Comparison of ENCODE assay signal across 8 mouse cellular contexts in the genomic region with DNA sequence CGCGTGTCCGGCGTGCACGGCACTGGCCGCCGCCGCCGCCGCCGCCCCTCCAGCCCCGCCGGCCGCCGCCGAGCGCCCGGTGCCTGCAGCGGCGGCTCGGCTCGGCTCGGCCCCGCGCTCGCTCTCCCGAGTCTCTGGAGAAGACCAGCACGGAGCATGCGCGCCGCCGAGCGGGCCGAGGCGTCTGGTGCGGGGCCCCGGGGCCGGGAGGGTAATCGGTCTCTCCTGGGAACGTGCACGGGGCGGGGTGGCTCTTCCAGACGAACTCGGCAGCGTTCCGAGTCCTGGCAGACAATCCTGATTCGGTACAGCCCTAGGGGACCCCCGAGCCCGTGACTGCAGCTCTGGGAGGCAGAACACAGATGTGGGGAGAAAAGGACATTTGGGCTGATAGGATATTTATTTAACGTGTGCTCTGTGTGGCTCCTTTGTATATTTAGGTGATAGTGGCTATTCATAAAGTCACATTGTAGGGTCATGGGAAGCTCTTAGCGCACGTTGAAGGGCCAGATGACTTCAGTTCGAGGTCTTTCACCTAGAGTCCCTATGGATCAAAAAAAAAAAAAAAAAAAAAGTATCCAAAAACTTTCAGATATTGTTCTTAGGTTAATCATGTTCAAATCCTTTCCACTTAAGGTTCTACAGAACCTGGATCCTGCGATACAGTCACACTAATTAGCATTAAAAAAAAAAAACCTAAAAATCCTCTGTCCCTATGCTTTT. TPM values are rescaled to one million over a fixed set of nuclear protein-coding genes. Genes with fewer than 3 reads are reported as not detected.
DNase-seq lines count a peak whose midpoint lies in the region; ATAC-seq and TF ChIP-seq lines count a peak whose summit lies in the region.

No protein-coding gene starts in this region.

- H3K4me1 ChIP-seq in brown adipose tissue, adult 24 weeks (ENCODE audit: control insufficient read depth, insufficient read depth, insufficient read length, low read length) = peaks cover 5% of the 10 kb centered on the region; the same call in 1 of the 2 replicates
- H3K4me1 ChIP-seq in heart, embryonic 13.5 days = peaks cover 28% of the 10 kb centered on the region
- peaks cover 3 to 15% of the 10 kb centered on the region in 2 experiments; a peak in 3 of 4 replicates for H3K4me1 ChIP-seq in liver, embryonic 14.5 days (replicated peaks; ENCODE audit: control insufficient read depth in 2 of 2, insufficient read depth in 2 of 2, low read length in 1 of 2)
- H3K4me1 ChIP-seq in neural tube, embryonic 11.5 days (ENCODE audit: control insufficient read depth, insufficient read depth, low read length) = peaks cover 4% of the 10 kb centered on the region; the same call in 1 of the 2 replicates
- peaks cover 16% of the 10 kb centered on the region for H3K4me1 ChIP-seq in stomach, embryonic 16.5 days (ENCODE audit: control insufficient read depth, insufficient read depth, low read length)

- TF ChIP-seq CTCF in liver, embryonic 14.5 days (IDR thresholded peaks at IDR 0.05; ENCODE audit: low read depth) = peak; percentile 39

- no peak for TF ChIP-seq EP300 in liver, embryonic 14.5 days (IDR thresholded peaks at IDR 0.05; ENCODE audit: low read depth)

- H3K4me3 ChIP-seq in brown adipose tissue, adult 24 weeks (ENCODE audit: insufficient read depth, low read depth, low read length) = peak overlapping the region; percentile 99
- peak overlapping the region; percentile 85 for H3K4me3 ChIP-seq in heart, embryonic 13.5 days
- H3K4me3 ChIP-seq in liver, embryonic 14.5 days (ENCODE audit: insufficient read depth in 1 of 2, low read depth in 2 of 2, low read length in 2 of 2) = peak overlapping the region; percentile 71 to 95
- peak overlapping the region; percentile 73 for H3K4me3 ChIP-seq in neural tube, embryonic 11.5 days (ENCODE audit: low read depth, low read length)
- H3K4me3 ChIP-seq in stomach, embryonic 16.5 days (replicated peaks; ENCODE audit: low read length) = peak overlapping the region; percentile 94

- 2% methylated on average over 45 of the region's 54 CpGs for WGBS in heart, embryonic 13.5 days
- WGBS in liver, embryonic 14.5 days (ENCODE audit: insufficient replicate concordance) = 1% methylated on average over 50 of the region's 54 CpGs
- under 1% methylated on average over 42 of the region's 54 CpGs for WGBS in neural tube, embryonic 11.5 days
- WGBS in stomach, embryonic 16.5 days = under 1% methylated on average over 48 of the region's 54 CpGs

- no peaks in the 10 kb centered on the region for H3K27me3 ChIP-seq in heart, embryonic 13.5 days (replicated peaks)
- no peaks in the 10 kb centered on the region for H3K27me3 ChIP-seq in liver, embryonic 14.5 days (ENCODE audit: control insufficient read depth, insufficient read depth, low read length)
- no peaks in the 10 kb centered on the region for H3K27me3 ChIP-seq in neural tube, embryonic 11.5 days (ENCODE audit: control insufficient read depth, insufficient read depth, low read length)
- no peaks in the 10 kb centered on the region for H3K27me3 ChIP-seq in stomach, embryonic 16.5 days (ENCODE audit: control insufficient read depth, insufficient read depth, low read length)

- H3K27ac ChIP-seq in brown adipose tissue, adult 24 weeks (replicated peaks; ENCODE audit: low read depth, low read length) = peak overlapping the region; percentile 89
- H3K27ac ChIP-seq in heart, embryonic 13.5 days (replicated peaks) = peak overlapping the region; percentile 98
- H3K27ac ChIP-seq in liver, embryonic 14.5 days = peak overlapping the region; percentile 78
- H3K27ac ChIP-seq in neural tube, embryonic 11.5 days (ENCODE audit: low read depth, low read length) = peak overlapping the region; percentile 97
- peak overlapping the region; percentile 99 for H3K27ac ChIP-seq in stomach, embryonic 16.5 days (ENCODE audit: low read length)

- DNase-seq in CD8-positive naive resting alpha-beta T cell, adult 2 months (ENCODE audit: low read depth in 2 of 2, low spot score in 2 of 2) = peak; percentile 51 to 57
- DNase-seq in kidney, postnatal 10 days = peak; percentile 92
- peak; percentile 68 to 76 (median 73) for DNase-seq in liver, embryonic 14.5 days (ENCODE audit: low read depth in 3 of 3, low spot score in 3 of 3)
- peak; percentile 91 for DNase-seq in neural tube, embryonic 11.5 days (ENCODE audit: low spot score)

- H3K36me3 ChIP-seq in heart, embryonic 13.5 days = no peaks in the 10 kb centered on the region
- H3K36me3 ChIP-seq in liver, embryonic 14.5 days (replicated peaks; ENCODE audit: control insufficient read depth, insufficient read depth, low read depth) = no peaks in the 10 kb centered on the region
- H3K36me3 ChIP-seq in neural tube, embryonic 11.5 days (ENCODE audit: control insufficient read depth, insufficient read depth, low read length) = no peaks in the 10 kb centered on the region
- H3K36me3 ChIP-seq in stomach, embryonic 16.5 days (ENCODE audit: control insufficient read depth, insufficient read depth, low read length) = no peaks in the 10 kb centered on the region

- peak overlapping the region; percentile 83 for H3K4me2 ChIP-seq in heart, embryonic 13.5 days
- H3K4me2 ChIP-seq in liver, embryonic 14.5 days (ENCODE audit: low read depth) = peak overlapping the region; percentile 74
- H3K4me2 ChIP-seq in neural tube, embryonic 11.5 days (ENCODE audit: low read depth) = peak overlapping the region; percentile 67
- H3K4me2 ChIP-seq in stomach, embryonic 16.5 days (ENCODE audit: low read depth, low read length) = peak overlapping the region; percentile 92

- no peaks in the 10 kb centered on the region for H3K9me3 ChIP-seq in heart, embryonic 13.5 days
- H3K9me3 ChIP-seq in liver, embryonic 14.5 days (ENCODE audit: control insufficient read depth, low read length) = no peaks in the 10 kb centered on the region
- H3K9me3 ChIP-seq in neural tube, embryonic 11.5 days (ENCODE audit: control insufficient read depth, low read length) = no peaks in the 10 kb centered on the region
- no peaks in the 10 kb centered on the region for H3K9me3 ChIP-seq in stomach, embryonic 16.5 days (replicated peaks; ENCODE audit: control insufficient read depth, low read length)

- H3K9ac ChIP-seq in heart, embryonic 13.5 days = peak overlapping the region; percentile 96
- H3K9ac ChIP-seq in liver, embryonic 14.5 days (replicated peaks) = peak overlapping the region; percentile 87
- peak overlapping the region; percentile 97 for H3K9ac ChIP-seq in neural tube, embryonic 11.5 days (ENCODE audit: low read length)
- H3K9ac ChIP-seq in stomach, embryonic 16.5 days (ENCODE audit: low read length) = peak overlapping the region; percentile 98

- ATAC-seq in erythroid progenitor cell, adult 5-6 weeks (replicated peaks; ENCODE audit: low FRiP score, poor library complexity, severe bottlenecking) = peak; percentile 81
- peak; percentile 84 for ATAC-seq in heart, embryonic 13.5 days (ENCODE audit: extremely low read depth, insufficient number of reproducible peaks, low FRiP score, low TSS enrichment)
- ATAC-seq in liver, embryonic 14.5 days (ENCODE audit: insufficient read depth) = peak; percentile 86
- ATAC-seq in neural tube, embryonic 11.5 days (ENCODE audit: insufficient read depth, low FRiP score, low TSS enrichment) = peak; percentile 90
- ATAC-seq in stomach, embryonic 16.5 days (ENCODE audit: insufficient read depth, low FRiP score) = peak; percentile 91

RNA-seq across cellular contexts. Expression of gene Sos2, which starts 0.6 kb away (rescaled TPM):
- 28.8 and 29.5 TPM in 2 replicates for polyA plus RNA-seq in brown adipose tissue, adult 24 weeks (2012; ENCODE audit: insufficient read depth, insufficient read length, missing spikeins)
- 38.6 and 77.5 TPM in 2 replicates for total RNA-seq in erythroid progenitor cell, adult 5-6 weeks (2015; ENCODE audit: low replicate concordance)
- 28.5 and 42.0 TPM in 2 replicates for total RNA-seq in erythroid progenitor cell, adult 5-6 weeks (2017; ENCODE audit: low replicate concordance)
- polyA plus RNA-seq in heart, embryonic 13.5 days (2015; fragmentation: Nextera tagmentation; extraction: Ambion mirVana) = 5.6 and 6.5 TPM in 2 replicates
- polyA plus RNA-seq in liver, embryonic 14.5 days (2012; rRNA removed) = 6.9 and 7.6 TPM in 2 replicates
- polyA plus RNA-seq in liver, embryonic 14.5 days (2014; fragmentation: Nextera tagmentation; extraction: Ambion mirVana) = 3.6 and 3.7 TPM in 2 replicates
- 10.1 and 14.5 TPM in 2 replicates for polyA plus RNA-seq in neural tube, embryonic 11.5 days (2014; fragmentation: Nextera tagmentation; extraction: Ambion mirVana)
- polyA plus RNA-seq in stomach, embryonic 16.5 days (2015; fragmentation: Nextera tagmentation; extraction: Ambion mirVana) = 8.2 and 11.8 TPM in 2 replicates

RNA-seq across cellular contexts. Expression of gene L2hgdh, which starts 42.4 kb away (rescaled TPM):
- polyA plus RNA-seq in brown adipose tissue, adult 24 weeks (2012; ENCODE audit: insufficient read depth, insufficient read length, missing spikeins) = 17.0 and 17.7 TPM in 2 replicates
- total RNA-seq in erythroid progenitor cell, adult 5-6 weeks (2015; ENCODE audit: low replicate concordance) = 3.2 and 8.8 TPM in 2 replicates
- total RNA-seq in erythroid progenitor cell, adult 5-6 weeks (2017; ENCODE audit: low replicate concordance) = 4.1 and 7.7 TPM in 2 replicates
- polyA plus RNA-seq in heart, embryonic 13.5 days (2015; fragmentation: Nextera tagmentation; extraction: Ambion mirVana) = 14.0 and 15.3 TPM in 2 replicates
- polyA plus RNA-seq in liver, embryonic 14.5 days (2012; rRNA removed) = 5.4 and 7.5 TPM in 2 replicates
- polyA plus RNA-seq in liver, embryonic 14.5 days (2014; fragmentation: Nextera tagmentation; extraction: Ambion mirVana) = 9.3 and 11.6 TPM in 2 replicates
- polyA plus RNA-seq in neural tube, embryonic 11.5 days (2014; fragmentation: Nextera tagmentation; extraction: Ambion mirVana) = 13.0 and 15.3 TPM in 2 replicates
- 18.3 and 21.7 TPM in 2 replicates for polyA plus RNA-seq in stomach, embryonic 16.5 days (2015; fragmentation: Nextera tagmentation; extraction: Ambion mirVana)

RNA-seq across cellular contexts. Expression of gene Atp5s, which starts 42.5 kb away (rescaled TPM):
- 27.5 and 41.6 TPM in 2 replicates for polyA plus RNA-seq in brown adipose tissue, adult 24 weeks (2012; ENCODE audit: insufficient read depth, insufficient read length, missing spikeins)
- total RNA-seq in erythroid progenitor cell, adult 5-6 weeks (2015; ENCODE audit: low replicate concordance) = 14.4 and 32.7 TPM in 2 replicates
- total RNA-seq in erythroid progenitor cell, adult 5-6 weeks (2017; ENCODE audit: low replicate concordance) = 8.8 and 22.2 TPM in 2 replicates
- 30.5 and 31.5 TPM in 2 replicates for polyA plus RNA-seq in heart, embryonic 13.5 days (2015; fragmentation: Nextera tagmentation; extraction: Ambion mirVana)
- 8.1 and 12.0 TPM in 2 replicates for polyA plus RNA-seq in liver, embryonic 14.5 days (2012; rRNA removed)
- 20.7 and 22.0 TPM in 2 replicates for polyA plus RNA-seq in liver, embryonic 14.5 days (2014; fragmentation: Nextera tagmentation; extraction: Ambion mirVana)
- polyA plus RNA-seq in neural tube, embryonic 11.5 days (2014; fragmentation: Nextera tagmentation; extraction: Ambion mirVana) = 21.1 and 24.0 TPM in 2 replicates
- polyA plus RNA-seq in stomach, embryonic 16.5 days (2015; fragmentation: Nextera tagmentation; extraction: Ambion mirVana) = 25.1 and 25.5 TPM in 2 replicates

Comparison
In these comparisons a context has a peak if more than half of its experiments do, and no peak if none do; other contexts are left out.
1. Peak in every context shown above with its lines: DNase-seq, ATAC-seq, H3K4me3 ChIP-seq and H3K27ac ChIP-seq.